Mouse (Mus musculus) MEL (cell line): ENCODE measurements around the gene Pou5f1.

ENCODE experiments used
- CTCF ChIP-seq, 3 experiments: IDR thresholded peaks in 2 of 3; conservative IDR thresholded peaks in 1 of 3; 2 replicates each; pipeline ENCODE4 v1.5.1; 2011 to 2012; ENCODE audit warnings: low read length in 3 of 3, low read depth in 2 of 3, mild to moderate bottlenecking in 2 of 3, improper control_type of control experiment in 1 of 3, inconsistent platforms in 1 of 3, mixed read lengths in 1 of 3, moderate library complexity in 1 of 3; ENCODE audit not compliant: control insufficient read depth in 1 of 3, insufficient read depth in 1 of 3, poor library complexity in 1 of 3, severe bottlenecking in 1 of 3
- GABPA ChIP-seq: IDR thresholded peaks from 2 replicates; pipeline ENCODE4 v1.6.1; 2012; ENCODE audit warnings: low read depth, mild to moderate bottlenecking, inconsistent platforms, low read length, improper control_type of control experiment, moderate library complexity
- GATA1 ChIP-seq: IDR thresholded peaks from 2 replicates; pipeline ENCODE4 v1.6.1; 2011; ENCODE audit warnings: low read depth, low read length, improper control_type of control experiment
- HCFC1 ChIP-seq: IDR thresholded peaks from 2 replicates; pipeline ENCODE4 v1.6.1; 2012; ENCODE audit warnings: low read depth, mild to moderate bottlenecking, inconsistent platforms, low read length, improper control_type of control experiment, moderate library complexity
- POLR2A ChIP-seq, 2 experiments: IDR thresholded peaks; 2 replicates each; pipeline ENCODE4 v1.6.1; 2011 to 2012; ENCODE audit warnings: low read length in 2 of 2, mild to moderate bottlenecking in 2 of 2, control low read depth in 1 of 2, improper control_type of control experiment in 1 of 2, low read depth in 1 of 2, moderate library complexity in 1 of 2; ENCODE audit not compliant: control insufficient read depth in 1 of 2, insufficient read depth in 1 of 2, poor library complexity in 1 of 2
- TAL1 ChIP-seq: IDR thresholded peaks from 2 replicates; pipeline ENCODE4 v1.6.1; 2012; ENCODE audit warnings: mild to moderate bottlenecking, inconsistent platforms, low read length, moderate library complexity, mixed read lengths
- UBTF ChIP-seq: IDR thresholded peaks from 2 replicates; pipeline ENCODE4 v1.6.1; 2012; ENCODE audit warnings: low read depth, mild to moderate bottlenecking, inconsistent platforms, low read length, improper control_type of control experiment, moderate library complexity, borderline replicate concordance; ENCODE audit not compliant: insufficient read depth
- ZKSCAN1 ChIP-seq: IDR thresholded peaks from 2 replicates; pipeline ENCODE4 v1.6.1; 2012; ENCODE audit warnings: low read depth, mild to moderate bottlenecking, inconsistent platforms, low read length, improper control_type of control experiment, moderate library complexity

DNA sequence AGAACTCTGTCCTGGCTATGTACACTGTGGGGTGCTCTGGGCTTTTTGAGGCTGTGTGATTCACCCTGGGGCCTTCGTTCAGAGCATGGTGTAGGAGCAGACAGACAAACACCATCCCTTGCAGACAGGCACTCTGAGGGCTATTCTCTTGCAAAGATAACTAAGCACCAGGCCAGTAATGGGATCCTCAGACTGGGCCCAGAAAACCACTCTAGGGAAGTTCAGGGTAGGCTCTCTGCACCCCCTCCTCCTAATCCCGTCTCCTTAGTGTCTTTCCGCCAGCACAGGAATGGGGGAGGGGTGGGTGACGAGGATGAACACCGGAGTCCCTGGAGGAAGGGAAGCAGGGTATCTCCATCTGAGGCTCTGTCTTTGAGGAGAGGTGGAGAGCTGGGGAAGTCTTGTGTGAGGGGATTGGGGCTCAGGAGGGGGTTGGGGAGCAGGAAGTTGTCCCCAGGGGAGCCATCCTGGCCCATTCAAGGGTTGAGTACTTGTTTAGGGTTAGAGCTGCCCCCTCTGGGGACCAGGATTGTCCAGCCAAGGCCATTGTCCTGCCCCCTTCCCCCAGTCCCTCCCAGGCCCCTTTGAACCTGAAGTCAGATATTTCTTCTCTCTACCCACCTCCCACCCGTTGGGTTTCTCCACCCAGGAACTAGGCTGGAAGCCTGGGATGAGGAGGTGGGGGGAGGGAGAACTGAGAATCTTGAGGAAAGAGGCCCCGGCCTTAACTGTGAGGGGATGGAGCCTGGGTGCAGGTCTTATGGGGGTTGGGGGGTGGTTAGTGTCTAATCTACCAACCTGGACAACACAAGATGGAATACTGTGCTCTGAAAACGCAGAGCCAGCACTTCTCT is 963 bp upstream of the Pou5f1 start:
- TF ChIP-seq CTCF (IDR thresholded peaks at IDR 0.05 in 2 of 3, conservative IDR thresholded peaks at IDR 0.05 in 1 of 3; ENCODE audit: control insufficient read depth in 1 of 3, insufficient read depth in 1 of 3, low read depth in 2 of 3, low read length in 3 of 3, poor library complexity in 1 of 3, severe bottlenecking in 1 of 3) = no peak
- no peak for TF ChIP-seq GABPA
- TF ChIP-seq TAL1 = no peak
- TF ChIP-seq GATA1 = no peak
- TF ChIP-seq ZKSCAN1 = no peak
- TF ChIP-seq POLR2A (IDR thresholded peaks at IDR 0.05; ENCODE audit: control insufficient read depth in 1 of 2, insufficient read depth in 1 of 2, low read depth in 1 of 2, low read length in 2 of 2, poor library complexity in 1 of 2) = no peak
- TF ChIP-seq UBTF = no peak
- no peak for TF ChIP-seq HCFC1
